Mouse (Mus musculus): ENCODE data around the gene Cnih3.

DNA sequence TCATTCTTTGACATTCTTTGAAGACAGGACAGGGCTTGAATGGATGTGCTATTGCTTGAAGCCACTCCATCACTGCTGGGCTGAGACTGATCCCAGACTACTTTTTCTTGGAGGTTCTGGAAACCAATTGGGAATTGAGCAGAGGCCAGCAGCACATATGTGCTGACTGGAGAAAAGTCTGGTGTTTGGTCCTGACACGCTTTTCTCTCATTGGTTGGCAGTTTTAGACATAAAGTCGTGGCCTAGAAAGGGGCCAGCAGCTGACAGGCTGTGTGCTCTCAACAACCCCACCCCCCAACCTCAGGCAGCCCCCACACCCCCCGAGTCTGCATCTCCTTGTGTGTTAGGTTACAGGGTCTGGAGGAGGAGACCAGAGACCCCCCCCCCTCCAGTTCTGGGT lies 17.9 kb downstream of the Cnih3 start:
- no peak for TF ChIP-seq CTCF (IDR thresholded peaks at IDR 0.05; ENCODE audit: low read depth, low read length)
- TF ChIP-seq POLR2A (IDR thresholded peaks at IDR 0.05; ENCODE audit: insufficient read depth, low read length): no peak
- no peak for TF ChIP-seq EP300 (IDR thresholded peaks at IDR 0.05; ENCODE audit: insufficient read depth, low read depth, low read length)

Data from ES-Bruce4 (cell line).